Mouse (Mus musculus): ENCODE measurements around the gene Kcnip1. TPM values are rescaled to one million over a fixed set of nuclear protein-coding genes. Genes with fewer than 3 reads are reported as not detected.

Gene Kcnip1
- total RNA-seq, 2 experiments from 2014 or later = not detected

- ATAC-seq (replicated peaks; ENCODE audit: low FRiP score, poor library complexity, severe bottlenecking) = no peak
Measured at GRCm38 (mm10) chr11:33627136-33627742, 365.7 kb downstream of the Kcnip1 start.

GRCm38 (mm10) chr11:33614218-33614617, 378.7 kb downstream of the Kcnip1 start:
- no peak; the same call in 1 of the 2 replicates for ATAC-seq (replicated peaks; ENCODE audit: low FRiP score, poor library complexity, severe bottlenecking)

- no peak for ATAC-seq (replicated peaks; ENCODE audit: low FRiP score, poor library complexity, severe bottlenecking)
Measured at GRCm38 (mm10) chr11:33607784-33608183, 385.2 kb downstream of the Kcnip1 start.

- no peak for ATAC-seq (replicated peaks; ENCODE audit: low FRiP score, poor library complexity, severe bottlenecking)
Measured at GRCm38 (mm10) chr11:33603174-33603573, 389.8 kb downstream of the Kcnip1 start.

- no peak for ATAC-seq (replicated peaks; ENCODE audit: low FRiP score, poor library complexity, severe bottlenecking)
Measured at GRCm38 (mm10) chr11:33598986-33599385, 394.0 kb downstream of the Kcnip1 start, which contains the start of gene D130052B06Rik. Gene D130052B06Rik, plus strand, starts transcription at chr11:33599302.

GRCm38 (mm10) chr11:33596655-33597054, 396.3 kb downstream of the Kcnip1 start:
- no peak for ATAC-seq (replicated peaks; ENCODE audit: low FRiP score, poor library complexity, severe bottlenecking)

- ATAC-seq (replicated peaks; ENCODE audit: low FRiP score, poor library complexity, severe bottlenecking) = no peak
Measured at GRCm38 (mm10) chr11:33592826-33593225, 400.1 kb downstream of the Kcnip1 start.

- ATAC-seq (replicated peaks; ENCODE audit: low FRiP score, poor library complexity, severe bottlenecking) = no peak
Measured at GRCm38 (mm10) chr11:33590771-33591170, 402.2 kb downstream of the Kcnip1 start.

GRCm38 (mm10) chr11:33586614-33587013, 406.3 kb downstream of the Kcnip1 start:
- no peak for ATAC-seq (replicated peaks; ENCODE audit: low FRiP score, poor library complexity, severe bottlenecking)

- ATAC-seq (replicated peaks; ENCODE audit: low FRiP score, poor library complexity, severe bottlenecking) = no peak
Measured at GRCm38 (mm10) chr11:33579621-33580020, 413.3 kb downstream of the Kcnip1 start.

Other genes with a start within 250 kb of the Kcnip1 start
- not detected in 2 replicates for gene Kcnmb1, start 30.1 kb downstream of the Kcnip1 start, total RNA-seq (2015; ENCODE audit: low replicate concordance)
- gene Kcnmb1, start 30.1 kb downstream of the Kcnip1 start, total RNA-seq (2017; ENCODE audit: low replicate concordance) = not detected in 2 replicates
- gene Lcp2, start 53.8 kb upstream of the Kcnip1 start, total RNA-seq (2015; ENCODE audit: low replicate concordance) = 33.2 and 59.8 TPM in 2 replicates
- gene Lcp2, start 53.8 kb upstream of the Kcnip1 start, total RNA-seq (2017; ENCODE audit: low replicate concordance) = 12.3 and 20.1 TPM in 2 replicates
- gene 4930469K13Rik, start 105.4 kb upstream of the Kcnip1 start, total RNA-seq (2015; ENCODE audit: low replicate concordance) = not detected in 2 replicates
- not detected in 2 replicates for gene 4930469K13Rik, start 105.4 kb upstream of the Kcnip1 start, total RNA-seq (2017; ENCODE audit: low replicate concordance)
- not detected in 2 replicates for gene Foxi1, start 214.9 kb upstream of the Kcnip1 start, total RNA-seq (2015; ENCODE audit: low replicate concordance)
- gene Foxi1, start 214.9 kb upstream of the Kcnip1 start, total RNA-seq (2017; ENCODE audit: low replicate concordance) = not detected in 2 replicates